Mouse (Mus musculus) adrenal gland, postnatal 25 days (tissue): ENCODE measurements at regions not wholly inside any gene's neighbourhood (a gene's known extent, or its start where the extent isn't known, plus 50 kb on each side); places are given as distances from the start of the nearest gene placed in this dataset.

Experiments used
- DNase-seq: peaks from one replicate; pipeline ENCODE4 v3.0.0; 2021; ENCODE audit warnings: mixed read lengths

GRCm38 (mm10) chr13:15931553-15932162, 80.0 kb upstream of the Inhba start:
- no peak for DNase-seq

- no peak for DNase-seq
Measured at GRCm38 (mm10) chr13:15935689-15936088, 76.0 kb upstream of the Inhba start.

GRCm38 (mm10) chr13:15936109-15936508, 75.5 kb upstream of the Inhba start:
- DNase-seq, result no peak

GRCm38 (mm10) chr13:15950143-15950542, 61.5 kb upstream of the Inhba start:
- DNase-seq, result no peak

- no peak for DNase-seq
Measured at GRCm38 (mm10) chr13:15950885-15951610, 60.6 kb upstream of the Inhba start.
